Mouse (Mus musculus): Measurements from ENCODE around the gene Rad51b. TPM values are rescaled to one million over a fixed set of nuclear protein-coding genes. Genes with fewer than 3 reads are reported as not detected.

Gene Rad51b
- polyA plus RNA-seq, 1 experiment from 2014 or later = 2.7 TPM

- no peak overlapping the region for H3K9ac ChIP-seq (ENCODE audit: low read depth, low read length)
- ATAC-seq = no peak
Observed at GRCm38 (mm10) chr12:79596842-79597241, 299.8 kb downstream of the Rad51b start.

GRCm38 (mm10) chr12:79597351-79597750, 300.3 kb downstream of the Rad51b start:
- WGBS = 96% methylated on average over 2 of the region's 2 CpGs

More at GRCm38 (mm10) chr12:79596842-79597241, 299.8 kb downstream of the Rad51b start:
- Histone ChIP-seq H3K27me3 (replicated peaks; ENCODE audit: control insufficient read depth, insufficient read depth, low read length) (no peaks in the 10 kb centered on the region), H3K4me1 (ENCODE audit: control insufficient read depth, insufficient read depth, low read depth, low read length) (no peaks in the 10 kb centered on the region), H3K36me3 (ENCODE audit: control insufficient read depth, insufficient read depth, low read length) (no peaks in the 10 kb centered on the region), H3K27ac (ENCODE audit: low read depth, low read length) (no peak overlapping the region), H3K9me3 (ENCODE audit: control insufficient read depth, low read length) (no peaks in the 10 kb centered on the region), H3K4me2 (ENCODE audit: low read length) (no peak overlapping the region), H3K4me3 (ENCODE audit: low read length) (no peak overlapping the region)

GRCm38 (mm10) chr12:79597786-79598185, 300.7 kb downstream of the Rad51b start:
- Histone ChIP-seq H3K27me3 (replicated peaks; ENCODE audit: control insufficient read depth, insufficient read depth, low read length) (no peaks in the 10 kb centered on the region), H3K4me3 (ENCODE audit: low read length) (no peak overlapping the region), H3K27ac (ENCODE audit: low read depth, low read length) (no peak overlapping the region), H3K4me2 (ENCODE audit: low read length) (no peak overlapping the region), H3K36me3 (ENCODE audit: control insufficient read depth, insufficient read depth, low read length) (no peaks in the 10 kb centered on the region), H3K9ac (ENCODE audit: low read depth, low read length) (no peak overlapping the region), H3K4me1 (ENCODE audit: control insufficient read depth, insufficient read depth, low read depth, low read length) (no peaks in the 10 kb centered on the region), H3K9me3 (ENCODE audit: control insufficient read depth, low read length) (no peaks in the 10 kb centered on the region)
- ATAC-seq = no peak
- 84% methylated on average over 2 of the region's 2 CpGs for WGBS

More at GRCm38 (mm10) chr12:79597351-79597750, 300.3 kb downstream of the Rad51b start:
- Histone ChIP-seq H3K9ac (ENCODE audit: low read depth, low read length) (no peak overlapping the region), H3K27ac (ENCODE audit: low read depth, low read length) (no peak overlapping the region), H3K9me3 (ENCODE audit: control insufficient read depth, low read length) (no peaks in the 10 kb centered on the region), H3K4me1 (ENCODE audit: control insufficient read depth, insufficient read depth, low read depth, low read length) (no peaks in the 10 kb centered on the region), H3K4me2 (ENCODE audit: low read length) (no peak overlapping the region), H3K27me3 (replicated peaks; ENCODE audit: control insufficient read depth, insufficient read depth, low read length) (no peaks in the 10 kb centered on the region), H3K4me3 (ENCODE audit: low read length) (no peak overlapping the region), H3K36me3 (ENCODE audit: control insufficient read depth, insufficient read depth, low read length) (no peaks in the 10 kb centered on the region)
- ATAC-seq = no peak

- Histone ChIP-seq H3K4me3 (ENCODE audit: low read length) (no peak overlapping the region), H3K9ac (ENCODE audit: low read depth, low read length) (no peak overlapping the region), H3K27me3 (replicated peaks; ENCODE audit: control insufficient read depth, insufficient read depth, low read length) (no peaks in the 10 kb centered on the region), H3K27ac (ENCODE audit: low read depth, low read length) (no peak overlapping the region), H3K9me3 (ENCODE audit: control insufficient read depth, low read length) (no peaks in the 10 kb centered on the region), H3K36me3 (ENCODE audit: control insufficient read depth, insufficient read depth, low read length) (no peaks in the 10 kb centered on the region), H3K4me2 (ENCODE audit: low read length) (no peak overlapping the region), H3K4me1 (ENCODE audit: control insufficient read depth, insufficient read depth, low read depth, low read length) (no peaks in the 10 kb centered on the region)
- no peak for ATAC-seq
- 65% methylated on average over 4 of the region's 4 CpGs for WGBS
Observed at GRCm38 (mm10) chr12:79598496-79598895, 301.4 kb downstream of the Rad51b start.

- Histone ChIP-seq H3K4me2 (ENCODE audit: low read length) (no peak overlapping the region), H3K36me3 (ENCODE audit: control insufficient read depth, insufficient read depth, low read length) (no peaks in the 10 kb centered on the region), H3K27ac (ENCODE audit: low read depth, low read length) (no peak overlapping the region), H3K4me3 (ENCODE audit: low read length) (no peak overlapping the region), H3K9ac (ENCODE audit: low read depth, low read length) (no peak overlapping the region), H3K27me3 (replicated peaks; ENCODE audit: control insufficient read depth, insufficient read depth, low read length) (no peaks in the 10 kb centered on the region), H3K4me1 (ENCODE audit: control insufficient read depth, insufficient read depth, low read depth, low read length) (no peaks in the 10 kb centered on the region), H3K9me3 (ENCODE audit: control insufficient read depth, low read length) (no peaks in the 10 kb centered on the region)
- WGBS = 66% methylated on average over 2 of the region's 2 CpGs
- no peak for ATAC-seq
Observed at GRCm38 (mm10) chr12:79598901-79599300, 301.8 kb downstream of the Rad51b start.

GRCm38 (mm10) chr12:79600149-79600769, 303.2 kb downstream of the Rad51b start:
- H3K9me3 ChIP-seq (ENCODE audit: control insufficient read depth, low read length) = no peaks in the 10 kb centered on the region
- no peaks in the 10 kb centered on the region for H3K27me3 ChIP-seq (replicated peaks; ENCODE audit: control insufficient read depth, insufficient read depth, low read length)
- WGBS = 34% methylated on average over 11 of the region's 11 CpGs
- H3K36me3 ChIP-seq (ENCODE audit: control insufficient read depth, insufficient read depth, low read length) = no peaks in the 10 kb centered on the region
- H3K4me3 ChIP-seq (ENCODE audit: low read length) = no peak overlapping the region
- no peak overlapping the region for H3K4me2 ChIP-seq (ENCODE audit: low read length)
- H3K4me1 ChIP-seq (ENCODE audit: control insufficient read depth, insufficient read depth, low read depth, low read length) = no peaks in the 10 kb centered on the region
- no peak overlapping the region for H3K9ac ChIP-seq (ENCODE audit: low read depth, low read length)
- ATAC-seq = peak; percentile 76; the same call in 1 of the 2 replicates
- H3K27ac ChIP-seq (ENCODE audit: low read depth, low read length) = no peak overlapping the region

- Histone ChIP-seq H3K4me2 (ENCODE audit: low read length) (no peak overlapping the region), H3K27me3 (replicated peaks; ENCODE audit: control insufficient read depth, insufficient read depth, low read length) (no peaks in the 10 kb centered on the region), H3K4me3 (ENCODE audit: low read length) (no peak overlapping the region), H3K9me3 (ENCODE audit: control insufficient read depth, low read length) (no peaks in the 10 kb centered on the region), H3K4me1 (ENCODE audit: control insufficient read depth, insufficient read depth, low read depth, low read length) (no peaks in the 10 kb centered on the region), H3K27ac (ENCODE audit: low read depth, low read length) (no peak overlapping the region), H3K36me3 (ENCODE audit: control insufficient read depth, insufficient read depth, low read length) (no peaks in the 10 kb centered on the region), H3K9ac (ENCODE audit: low read depth, low read length) (no peak overlapping the region)
- no peak for ATAC-seq
- WGBS = 70% methylated on average over 3 of the region's 3 CpGs
Observed at GRCm38 (mm10) chr12:79602641-79603040, 305.6 kb downstream of the Rad51b start.

GRCm38 (mm10) chr12:79604850-79605249, 307.8 kb downstream of the Rad51b start:
- Histone ChIP-seq H3K27ac (ENCODE audit: low read depth, low read length) (no peak overlapping the region), H3K9me3 (ENCODE audit: control insufficient read depth, low read length) (no peaks in the 10 kb centered on the region), H3K4me2 (ENCODE audit: low read length) (no peak overlapping the region), H3K27me3 (replicated peaks; ENCODE audit: control insufficient read depth, insufficient read depth, low read length) (no peaks in the 10 kb centered on the region), H3K4me3 (ENCODE audit: low read length) (no peak overlapping the region), H3K36me3 (ENCODE audit: control insufficient read depth, insufficient read depth, low read length) (no peaks in the 10 kb centered on the region), H3K4me1 (ENCODE audit: control insufficient read depth, insufficient read depth, low read depth, low read length) (no peaks in the 10 kb centered on the region; the same call in 1 of the 2 replicates), H3K9ac (ENCODE audit: low read depth, low read length) (no peak overlapping the region)
- 100% methylated on average over 2 of the region's 2 CpGs for WGBS
- ATAC-seq = no peak

- Histone ChIP-seq H3K4me3 (ENCODE audit: low read length) (no peak overlapping the region), H3K27ac (ENCODE audit: low read depth, low read length) (no peak overlapping the region), H3K4me2 (ENCODE audit: low read length) (no peak overlapping the region)
Observed at GRCm38 (mm10) chr12:79606197-79606631, 309.1 kb downstream of the Rad51b start.

More at GRCm38 (mm10) chr12:79606197-79606631, 309.1 kb downstream of the Rad51b start:
- H3K9ac ChIP-seq (ENCODE audit: low read depth, low read length) = no peak overlapping the region
- no peaks in the 10 kb centered on the region for H3K27me3 ChIP-seq (replicated peaks; ENCODE audit: control insufficient read depth, insufficient read depth, low read length)
- ATAC-seq = no peak
- WGBS = 91% methylated on average over 11 of the region's 11 CpGs
- H3K36me3 ChIP-seq (ENCODE audit: control insufficient read depth, insufficient read depth, low read length) = no peaks in the 10 kb centered on the region
- H3K9me3 ChIP-seq (ENCODE audit: control insufficient read depth, low read length) = no peaks in the 10 kb centered on the region
- no peaks in the 10 kb centered on the region; the same call in 1 of the 2 replicates for H3K4me1 ChIP-seq (ENCODE audit: control insufficient read depth, insufficient read depth, low read depth, low read length)
